Mouse (Mus musculus) bone marrow, adult 2 months (tissue): Measurements from ENCODE around the gene Fam169b.

ENCODE experiments used
- CTCF ChIP-seq: fragments of 200-500 bp; IDR thresholded peaks from 2 replicates; pipeline ENCODE4 v1.5.1; 2011; ENCODE audit warnings: low read length, control low read depth; ENCODE audit not compliant: control insufficient read depth, insufficient read depth
- POLR2A ChIP-seq: fragments of 200-500 bp; IDR thresholded peaks from 2 replicates; pipeline ENCODE4 v1.6.1; 2011; ENCODE audit warnings: low read depth, mild to moderate bottlenecking, control low read depth, low read length, borderline replicate concordance; ENCODE audit not compliant: control insufficient read depth

DNA sequence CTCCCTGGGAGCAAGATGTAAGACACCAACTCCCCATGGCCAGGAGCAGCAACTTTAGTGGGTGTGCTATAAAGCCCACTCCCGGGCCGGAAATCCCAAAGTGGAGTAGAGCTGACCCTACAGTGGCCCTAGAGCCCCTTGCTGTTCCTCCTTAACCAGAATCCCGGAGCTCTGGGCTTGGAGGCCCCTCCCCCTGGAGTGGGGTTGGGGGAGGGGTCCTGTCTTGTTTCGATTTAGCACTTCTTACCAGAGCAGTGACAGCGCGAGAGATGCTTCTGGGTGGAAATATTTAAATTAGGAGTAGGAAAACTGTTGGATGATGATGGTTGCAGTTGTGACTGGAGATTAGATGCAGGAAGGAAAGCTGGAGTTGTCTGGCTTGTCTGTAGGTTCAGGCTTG is 45.1 kb upstream of the Fam169b start:
- TF ChIP-seq CTCF (no peak), POLR2A (no peak)
